Mouse (Mus musculus): ENCODE measurements around the gene Atp6ap1. TPM values are rescaled to one million over a fixed set of nuclear protein-coding genes. Genes with fewer than 3 reads are reported as not detected.

Atp6ap1 gene
- total and polyA plus RNA-seq, 3 experiments: 131 to 240 (median 132) TPM

- no peak overlapping the region for H3K9ac ChIP-seq (ENCODE audit: low read depth, low read length)
- DNase-seq: no peak
- TF ChIP-seq EP300 (IDR thresholded peaks at IDR 0.05; ENCODE audit: insufficient read depth, low read depth, low read length) (no peak), CTCF (IDR thresholded peaks at IDR 0.05) (no peak), POLR2A (IDR thresholded peaks at IDR 0.05; ENCODE audit: insufficient read depth, low read depth, low read length) (no peak)
- 86% methylated on average over 3 of the region's 3 CpGs for WGBS
- peaks cover 4% of the 10 kb centered on the region; the same call in 1 of the 2 replicates for H3K4me1 ChIP-seq (ENCODE audit: control insufficient read depth, insufficient read depth, low read length)
- intact Hi-C loops (cut with DNase I): no loop called here
- no peak overlapping the region for H3K4me3 ChIP-seq
- H3K36me3 ChIP-seq (ENCODE audit: control insufficient read depth, insufficient read depth, low read length): no peaks in the 10 kb centered on the region
- no peaks in the 10 kb centered on the region for H3K79me2 ChIP-seq (replicated peaks; ENCODE audit: control insufficient read depth, insufficient read depth, low read length)
- no peak overlapping the region for H3K27ac ChIP-seq
- H3K27me3 ChIP-seq (ENCODE audit: control insufficient read depth, insufficient read depth, low read length): no peaks in the 10 kb centered on the region
These were observed 39.2 kb upstream of the Atp6ap1 start for GRCm38 (mm10) chrX:74257746-74258145.

- Histone ChIP-seq H3K27ac (peak overlapping the region; percentile 99), H3K9ac (ENCODE audit: low read depth, low read length) (peak overlapping the region; percentile 70), H3K79me2 (replicated peaks; ENCODE audit: control insufficient read depth, insufficient read depth, low read length) (no peaks in the 10 kb centered on the region), H3K36me3 (ENCODE audit: control insufficient read depth, insufficient read depth, low read length) (peaks cover 5% of the 10 kb centered on the region), H3K4me3 (peak overlapping the region; percentile 63), H3K27me3 (ENCODE audit: control insufficient read depth, insufficient read depth, low read length) (no peaks in the 10 kb centered on the region), H3K4me1 (ENCODE audit: control insufficient read depth, insufficient read depth, low read length) (peaks cover 2% of the 10 kb centered on the region)
- intact Hi-C loops (cut with DNase I): loop anchor here (2.0 to 5.0 kb wide), 2 partner anchors 27 to 103 kb away; partner anchors contain the start of genes Atp6ap1, Slc10a3 and Ubl4a
- DNase-seq: no peak
- TF ChIP-seq POLR2A (IDR thresholded peaks at IDR 0.05; ENCODE audit: insufficient read depth, low read depth, low read length): no peak
- no peak for TF ChIP-seq CTCF (IDR thresholded peaks at IDR 0.05)
- no peak for TF ChIP-seq EP300 (IDR thresholded peaks at IDR 0.05; ENCODE audit: insufficient read depth, low read depth, low read length)
- WGBS: 24% methylated on average over 3 of the region's 3 CpGs
These were observed 27.2 kb upstream of the Atp6ap1 start for GRCm38 (mm10) chrX:74269736-74270061.

GRCm38 (mm10) chrX:74270062-74270901 lies 26.6 kb upstream of the Atp6ap1 start, which contains the start of gene Rpl10:
Gene Rpl10, plus strand, starts transcription at chrX:74270812.
- H3K4me1 ChIP-seq (ENCODE audit: control insufficient read depth, insufficient read depth, low read length): peaks cover 2% of the 10 kb centered on the region
- peak; percentile 83 to 93 for DNase-seq
- H3K4me3 ChIP-seq: peak within 1 kb of the TSS; percentile 66
- TF ChIP-seq EP300 (IDR thresholded peaks at IDR 0.05; ENCODE audit: insufficient read depth, low read depth, low read length) (no peak; the same call in none of the 2 replicates), POLR2A (IDR thresholded peaks at IDR 0.05; ENCODE audit: insufficient read depth, low read depth, low read length) (peak; percentile 98), CTCF (IDR thresholded peaks at IDR 0.05) (peak; percentile 62)
- no peaks in the 10 kb centered on the region for H3K27me3 ChIP-seq (ENCODE audit: control insufficient read depth, insufficient read depth, low read length)
- intact Hi-C loops (cut with DNase I): loop anchor here (2.0 to 5.0 kb wide), 2 partner anchors 27 to 102 kb away; partner anchors contain the start of genes Atp6ap1, Slc10a3 and Ubl4a
- H3K36me3 ChIP-seq (ENCODE audit: control insufficient read depth, insufficient read depth, low read length): peaks cover 5% of the 10 kb centered on the region
- no peaks in the 10 kb centered on the region for H3K79me2 ChIP-seq (replicated peaks; ENCODE audit: control insufficient read depth, insufficient read depth, low read length)
- 17% methylated on average over 42 of the region's 42 CpGs for WGBS
- H3K9ac ChIP-seq (ENCODE audit: low read depth, low read length): peak within 1 kb of the TSS; percentile 72
- H3K27ac ChIP-seq: peak within 1 kb of the TSS; percentile 99

GRCm38 (mm10) chrX:74270902-74271551 lies 25.9 kb upstream of the Atp6ap1 start:
- Histone ChIP-seq H3K27me3 (ENCODE audit: control insufficient read depth, insufficient read depth, low read length) (no peaks in the 10 kb centered on the region), H3K27ac (peak overlapping the region; percentile 76), H3K4me1 (ENCODE audit: control insufficient read depth, insufficient read depth, low read length) (peaks cover 2% of the 10 kb centered on the region), H3K4me3 (peak overlapping the region; percentile 66), H3K79me2 (replicated peaks; ENCODE audit: control insufficient read depth, insufficient read depth, low read length) (no peaks in the 10 kb centered on the region), H3K9ac (ENCODE audit: low read depth, low read length) (peak overlapping the region; percentile 69), H3K36me3 (ENCODE audit: control insufficient read depth, insufficient read depth, low read length) (peaks cover 5% of the 10 kb centered on the region)
- intact Hi-C loops (cut with DNase I): loop anchor here (2.0 to 5.0 kb wide), 2 partner anchors 26 to 101 kb away; partner anchors contain the start of genes Atp6ap1, Slc10a3 and Ubl4a
- TF ChIP-seq POLR2A (IDR thresholded peaks at IDR 0.05; ENCODE audit: insufficient read depth, low read depth, low read length) (0 out of 2 replicates have a peak, but pooled peaks have one; percentile 6), CTCF (IDR thresholded peaks at IDR 0.05) (no peak), EP300 (IDR thresholded peaks at IDR 0.05; ENCODE audit: insufficient read depth, low read depth, low read length) (no peak)
- peak; percentile 31 for DNase-seq
- WGBS: 19% methylated on average over 27 of the region's 27 CpGs

- Histone ChIP-seq H3K79me2 (replicated peaks; ENCODE audit: control insufficient read depth, insufficient read depth, low read length) (no peaks in the 10 kb centered on the region), H3K4me3 (no peak overlapping the region), H3K36me3 (ENCODE audit: control insufficient read depth, insufficient read depth, low read length) (peaks cover 5% of the 10 kb centered on the region), H3K27ac (no peak overlapping the region), H3K4me1 (ENCODE audit: control insufficient read depth, insufficient read depth, low read length) (peaks cover 2% of the 10 kb centered on the region), H3K9ac (ENCODE audit: low read depth, low read length) (no peak overlapping the region), H3K27me3 (ENCODE audit: control insufficient read depth, insufficient read depth, low read length) (no peaks in the 10 kb centered on the region)
- WGBS: 31% methylated on average over 10 of the region's 10 CpGs
- intact Hi-C loops (cut with DNase I): loop anchor here (5.0 kb wide), 1 partner anchor 99 kb away; the partner anchor contains the start of genes Slc10a3 and Ubl4a
- no peak for TF ChIP-seq CTCF (IDR thresholded peaks at IDR 0.05)
- 0 out of 2 replicates have a peak, but pooled peaks have one; percentile 13 for TF ChIP-seq POLR2A (IDR thresholded peaks at IDR 0.05; ENCODE audit: insufficient read depth, low read depth, low read length)
- no peak for DNase-seq
These were observed 23.2 kb upstream of the Atp6ap1 start for GRCm38 (mm10) chrX:74273422-74274322.
